Mouse (Mus musculus) 3134 (cell line): Measurements from ENCODE around the gene Tnfsf9.
"Not testable (repeated sequence)": the region's sequence is repeated elsewhere in the genome, so short reads cannot be mapped to it uniquely, and the experiment has no call there.

ENCODE experiments used
- DNase-seq: peaks from one replicate; pipeline ENCODE4 v3.0.0-alpha.2; 2011; ENCODE audit warnings: low spot score; ENCODE audit not compliant: insufficient read length; ENCODE audit errors: extremely low read depth

The Tnfsf9 gene

GRCm38 (mm10) chr17:57125853-57126622 is 20.9 kb downstream of the Tnfsf9 start:
- DNase-seq, result no peak

GRCm38 (mm10) chr17:57131793-57132192 is 26.7 kb downstream of the Tnfsf9 start:
- DNase-seq, result no peak

GRCm38 (mm10) chr17:57134021-57134420 is 28.9 kb downstream of the Tnfsf9 start:
- DNase-seq, result not testable (repeated sequence)

GRCm38 (mm10) chr17:57134693-57135092 is 29.6 kb downstream of the Tnfsf9 start:
- no peak for DNase-seq

GRCm38 (mm10) chr17:57135635-57136034 is 30.5 kb downstream of the Tnfsf9 start:
- no peak for DNase-seq

- no peak for DNase-seq
Observed at GRCm38 (mm10) chr17:57138676-57139075, 33.6 kb downstream of the Tnfsf9 start.

- DNase-seq, result no peak
Observed at GRCm38 (mm10) chr17:57139708-57140107, 34.6 kb downstream of the Tnfsf9 start.

GRCm38 (mm10) chr17:57143704-57144103 is 38.6 kb downstream of the Tnfsf9 start:
- DNase-seq, result no peak

- DNase-seq, result no peak
Observed at GRCm38 (mm10) chr17:57145115-57145514, 40.0 kb downstream of the Tnfsf9 start.

- DNase-seq, result no peak
Observed at GRCm38 (mm10) chr17:57148343-57148742, 43.2 kb downstream of the Tnfsf9 start.

GRCm38 (mm10) chr17:57148994-57149803 is 44.1 kb downstream of the Tnfsf9 start, which contains the start of gene Cd70:
Gene Cd70 (minus strand): TSS chr17:57149777.
- DNase-seq, result no peak

GRCm38 (mm10) chr17:57153006-57153405 is 47.9 kb downstream of the Tnfsf9 start:
- no peak for DNase-seq

GRCm38 (mm10) chr17:57153787-57154186 is 48.7 kb downstream of the Tnfsf9 start:
- DNase-seq, result no peak
